Mouse (Mus musculus): ENCODE measurements at regions not wholly inside any gene's neighbourhood (a gene's known extent, or its start where the extent isn't known, plus 50 kb on each side); places are given as distances from the start of the nearest gene placed in this dataset.
A peak's percentile ranks its signal among the peaks of the same experiment; 100 is the strongest.
"Not testable (repeated sequence)": the region's sequence is repeated elsewhere in the genome, so short reads cannot be mapped to it uniquely, and the experiment has no call there.

DNA sequence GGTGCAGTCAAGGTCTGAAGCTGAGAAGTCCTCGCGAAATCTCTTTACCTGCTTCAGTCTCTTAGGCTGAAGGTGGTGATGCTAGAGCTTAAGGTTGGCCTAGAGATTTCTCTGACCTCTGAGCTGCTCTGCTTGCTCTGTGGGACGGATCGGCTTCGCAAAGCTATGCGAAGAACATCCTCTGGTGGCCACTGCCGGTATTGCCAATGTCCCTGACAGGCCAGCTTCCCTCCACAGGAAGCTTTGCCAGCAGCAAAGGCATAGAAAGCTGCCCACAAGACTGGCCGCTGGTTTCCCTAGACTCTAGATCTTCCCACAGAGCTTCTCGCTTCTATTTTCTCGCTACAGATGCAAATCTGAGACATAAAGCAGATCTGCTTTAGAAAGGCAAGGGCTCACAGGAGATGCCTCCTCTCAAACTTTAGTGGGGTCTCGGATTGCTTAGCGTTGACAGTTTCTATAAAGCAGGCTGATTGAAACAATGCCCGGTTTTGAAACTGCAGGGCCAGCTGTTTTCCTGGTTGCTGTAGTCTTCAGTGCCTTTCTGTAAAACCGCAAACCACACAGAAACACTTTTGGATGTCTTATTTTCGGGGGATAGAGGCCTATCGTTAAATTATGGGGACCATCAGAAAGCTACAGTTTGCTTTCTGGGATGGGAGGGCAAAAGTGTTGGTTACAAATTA, 153.7 kb downstream of the Car8 start:
- H3K4me3 ChIP-seq (ENCODE audit: insufficient read depth, low read depth, low read length): no peak overlapping the region
- H3K36me3 ChIP-seq (ENCODE audit: control insufficient read depth, insufficient read depth, low read length): no peaks in the 10 kb centered on the region
- DNase-seq: peak; percentile 74
- TF ChIP-seq POLR2A (IDR thresholded peaks at IDR 0.05; ENCODE audit: low read depth, low read length): no peak
- TF ChIP-seq CTCF (conservative IDR thresholded peaks at IDR 0.05; ENCODE audit: insufficient read depth, insufficient read length, low read depth, low read length): peak; percentile 79
- no peaks in the 10 kb centered on the region for H3K27me3 ChIP-seq (replicated peaks; ENCODE audit: control insufficient read depth, insufficient read depth, low read length)
- 42% methylated on average over 16 of the region's 16 CpGs for WGBS
- H3K4me1 ChIP-seq (ENCODE audit: control insufficient read depth, insufficient read depth, low read length): no peaks in the 10 kb centered on the region
- no peak overlapping the region for H3K27ac ChIP-seq (ENCODE audit: insufficient read depth, low read depth, low read length)

DNA sequence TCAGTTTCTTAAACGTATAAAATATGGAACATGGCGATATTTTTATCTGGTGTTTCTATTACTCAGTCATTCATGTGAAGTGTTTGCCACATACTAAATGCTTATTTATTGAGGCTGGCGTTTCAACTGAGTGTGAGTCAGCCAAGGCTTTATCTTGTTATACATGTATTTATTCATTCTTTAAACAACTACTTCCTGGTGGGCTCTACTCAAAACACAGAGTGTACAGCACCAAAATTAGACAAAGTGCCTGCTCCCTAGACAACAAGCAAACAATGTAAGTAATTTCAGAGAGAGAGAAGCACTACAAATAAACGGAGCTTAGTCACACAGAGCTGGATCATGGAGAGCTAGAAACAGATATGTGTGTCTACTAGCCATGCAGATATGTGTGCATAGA, 159.5 kb downstream of the Car8 start:
- 71% methylated on average over 4 of the region's 4 CpGs for WGBS
- Histone ChIP-seq H3K36me3 (ENCODE audit: control insufficient read depth, insufficient read depth, low read length) (no peaks in the 10 kb centered on the region), H3K4me3 (ENCODE audit: insufficient read depth, low read depth, low read length) (no peak overlapping the region), H3K27ac (ENCODE audit: insufficient read depth, low read depth, low read length) (no peak overlapping the region), H3K4me1 (ENCODE audit: control insufficient read depth, insufficient read depth, low read length) (no peaks in the 10 kb centered on the region), H3K27me3 (replicated peaks; ENCODE audit: control insufficient read depth, insufficient read depth, low read length) (no peaks in the 10 kb centered on the region)
- DNase-seq: no peak
- TF ChIP-seq CTCF (conservative IDR thresholded peaks at IDR 0.05; ENCODE audit: insufficient read depth, insufficient read length, low read depth, low read length): no peak
- no peak for TF ChIP-seq POLR2A (IDR thresholded peaks at IDR 0.05; ENCODE audit: low read depth, low read length)

GRCm38 (mm10) chr4:8072989-8073573, 165.8 kb downstream of the Car8 start:
- 65% methylated on average over 6 of the region's 6 CpGs for WGBS
- H3K4me1 ChIP-seq (ENCODE audit: control insufficient read depth, insufficient read depth, low read length): no peaks in the 10 kb centered on the region
- no peaks in the 10 kb centered on the region for H3K36me3 ChIP-seq (ENCODE audit: control insufficient read depth, insufficient read depth, low read length)
- no peak overlapping the region for H3K4me3 ChIP-seq (ENCODE audit: insufficient read depth, low read depth, low read length)
- DNase-seq: no peak
- no peak overlapping the region for H3K27ac ChIP-seq (ENCODE audit: insufficient read depth, low read depth, low read length)
- no peaks in the 10 kb centered on the region for H3K27me3 ChIP-seq (replicated peaks; ENCODE audit: control insufficient read depth, insufficient read depth, low read length)
- TF ChIP-seq CTCF (conservative IDR thresholded peaks at IDR 0.05; ENCODE audit: insufficient read depth, insufficient read length, low read depth, low read length): no peak
- TF ChIP-seq POLR2A (IDR thresholded peaks at IDR 0.05; ENCODE audit: low read depth, low read length): no peak

DNA sequence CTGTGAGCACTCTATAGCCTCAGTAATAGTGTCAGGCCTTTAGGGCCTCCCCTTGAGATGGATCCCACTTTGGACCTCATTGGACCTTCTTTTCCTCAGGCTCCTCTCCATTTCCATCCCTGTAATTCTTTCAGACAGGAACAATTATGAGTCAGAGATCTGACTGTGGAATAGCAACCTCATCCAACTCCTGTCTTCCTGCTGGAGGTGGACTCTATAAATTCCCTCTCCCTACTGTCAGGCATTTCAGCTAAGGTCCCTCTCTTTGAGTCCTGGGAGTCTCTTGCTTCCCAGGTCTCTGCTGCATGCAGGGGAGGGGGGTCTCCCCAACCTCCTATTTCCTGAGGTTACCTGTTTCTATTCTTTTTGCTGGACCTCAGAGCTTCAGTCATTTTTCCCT, 168.1 kb downstream of the Car8 start:
- H3K4me3 ChIP-seq (ENCODE audit: insufficient read depth, low read depth, low read length); DNase-seq; H3K27ac ChIP-seq (ENCODE audit: insufficient read depth, low read depth, low read length); H3K4me1 ChIP-seq (ENCODE audit: control insufficient read depth, insufficient read depth, low read length); H3K36me3 ChIP-seq (ENCODE audit: control insufficient read depth, insufficient read depth, low read length); H3K27me3 ChIP-seq (replicated peaks; ENCODE audit: control insufficient read depth, insufficient read depth, low read length): not testable (repeated sequence)

DNA sequence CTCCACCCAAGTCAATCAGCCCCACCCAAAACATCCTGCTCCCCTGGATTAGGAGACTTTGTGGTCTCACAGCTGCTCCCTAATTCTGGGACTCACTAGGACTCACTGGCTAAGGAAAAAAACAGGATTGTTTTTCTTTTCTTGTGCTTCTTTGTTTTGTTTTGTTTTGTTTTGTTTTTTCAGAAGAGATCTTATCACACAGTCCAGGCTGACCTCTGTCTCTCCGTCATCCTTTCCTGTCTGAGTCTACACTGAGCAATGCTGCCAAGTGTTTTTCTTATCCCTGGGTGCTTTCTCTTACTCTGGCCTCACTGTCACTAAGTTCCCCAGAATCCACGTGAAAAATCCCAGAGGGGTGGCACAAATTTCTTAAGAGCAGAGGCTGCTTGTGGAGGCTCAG, 170.8 kb downstream of the Car8 start:
- 25% methylated on average over 2 of the region's 2 CpGs for WGBS
- Histone ChIP-seq H3K4me3 (ENCODE audit: insufficient read depth, low read depth, low read length) (no peak overlapping the region), H3K4me1 (ENCODE audit: control insufficient read depth, insufficient read depth, low read length) (no peaks in the 10 kb centered on the region), H3K27me3 (replicated peaks; ENCODE audit: control insufficient read depth, insufficient read depth, low read length) (no peaks in the 10 kb centered on the region), H3K36me3 (ENCODE audit: control insufficient read depth, insufficient read depth, low read length) (no peaks in the 10 kb centered on the region), H3K27ac (ENCODE audit: insufficient read depth, low read depth, low read length) (no peak overlapping the region)
- TF ChIP-seq CTCF (conservative IDR thresholded peaks at IDR 0.05; ENCODE audit: insufficient read depth, insufficient read length, low read depth, low read length) (no peak), POLR2A (IDR thresholded peaks at IDR 0.05; ENCODE audit: low read depth, low read length) (no peak)
- DNase-seq: peak; percentile 12

DNA sequence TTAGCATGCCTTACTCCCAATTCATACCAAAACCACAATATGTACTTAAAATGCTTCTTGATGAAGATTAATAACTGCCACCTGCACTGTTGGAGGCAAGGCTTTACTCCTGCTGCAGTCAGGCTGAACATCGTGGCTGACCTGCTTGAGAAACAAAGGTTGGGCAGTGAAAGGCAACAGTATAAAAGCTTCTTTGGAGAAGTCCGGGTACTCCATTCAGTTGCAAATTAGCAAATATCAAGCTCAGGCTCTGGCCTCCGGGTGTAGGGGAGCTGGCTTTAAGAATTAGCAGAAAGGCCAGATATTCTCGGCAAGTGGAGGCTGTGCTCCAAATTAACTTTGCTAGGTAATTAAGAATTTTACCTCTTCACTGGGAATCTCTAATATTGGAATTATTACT, 197.1 kb downstream of the Car8 start:
- H3K4me1 ChIP-seq (ENCODE audit: control insufficient read depth, insufficient read depth, low read length): no peaks in the 10 kb centered on the region
- TF ChIP-seq CTCF (conservative IDR thresholded peaks at IDR 0.05; ENCODE audit: insufficient read depth, insufficient read length, low read depth, low read length) (no peak), POLR2A (IDR thresholded peaks at IDR 0.05; ENCODE audit: low read depth, low read length) (no peak)
- WGBS: 80% methylated on average over 4 of the region's 4 CpGs
- no peaks in the 10 kb centered on the region for H3K36me3 ChIP-seq (ENCODE audit: control insufficient read depth, insufficient read depth, low read length)
- H3K4me3 ChIP-seq (ENCODE audit: insufficient read depth, low read depth, low read length): no peak overlapping the region
- no peak overlapping the region for H3K27ac ChIP-seq (ENCODE audit: insufficient read depth, low read depth, low read length)
- no peak for DNase-seq
- H3K27me3 ChIP-seq (replicated peaks; ENCODE audit: control insufficient read depth, insufficient read depth, low read length): no peaks in the 10 kb centered on the region

GRCm38 (mm10) chr4:8037863-8038262, 201.0 kb downstream of the Car8 start:
- TF ChIP-seq CTCF (conservative IDR thresholded peaks at IDR 0.05; ENCODE audit: insufficient read depth, insufficient read length, low read depth, low read length): no peak
- 96% methylated on average over 1 of the region's 1 CpGs for WGBS
- DNase-seq: no peak

DNA sequence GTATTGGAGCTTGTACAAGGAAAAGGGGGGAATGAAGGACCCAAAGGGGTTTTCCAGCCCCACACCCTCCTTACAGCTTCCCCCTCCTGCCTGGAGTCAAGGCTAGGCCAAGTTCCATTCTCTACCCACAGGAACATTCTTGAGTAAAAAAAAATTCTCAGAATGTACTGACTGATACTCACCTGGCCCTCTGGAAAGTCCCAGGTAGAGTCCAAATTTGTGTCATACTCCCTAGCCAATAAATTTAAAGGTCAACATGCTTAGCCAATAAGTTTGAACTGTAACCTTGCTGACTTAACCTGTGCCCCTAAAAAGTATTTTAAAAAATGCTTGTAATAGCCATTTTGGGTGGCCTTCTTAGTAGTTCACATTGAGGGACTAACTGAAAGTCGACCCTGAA, 205.4 kb downstream of the Car8 start:
- H3K4me1 ChIP-seq (ENCODE audit: control insufficient read depth, insufficient read depth, low read length); H3K27ac ChIP-seq (ENCODE audit: insufficient read depth, low read depth, low read length); H3K4me3 ChIP-seq (ENCODE audit: insufficient read depth, low read depth, low read length); DNase-seq; H3K27me3 ChIP-seq (replicated peaks; ENCODE audit: control insufficient read depth, insufficient read depth, low read length); H3K36me3 ChIP-seq (ENCODE audit: control insufficient read depth, insufficient read depth, low read length): not testable (repeated sequence)
- 62% methylated on average over 1 of the region's 1 CpGs for WGBS

More at GRCm38 (mm10) chr4:8037863-8038262, 201.0 kb downstream of the Car8 start:
- no peaks in the 10 kb centered on the region for H3K27me3 ChIP-seq (replicated peaks; ENCODE audit: control insufficient read depth, insufficient read depth, low read length)
- H3K36me3 ChIP-seq (ENCODE audit: control insufficient read depth, insufficient read depth, low read length): no peaks in the 10 kb centered on the region
- H3K27ac ChIP-seq (ENCODE audit: insufficient read depth, low read depth, low read length): no peak overlapping the region
- no peaks in the 10 kb centered on the region for H3K4me1 ChIP-seq (ENCODE audit: control insufficient read depth, insufficient read depth, low read length)
- H3K4me3 ChIP-seq (ENCODE audit: insufficient read depth, low read depth, low read length): no peak overlapping the region
